Mouse (Mus musculus) CH12.LX (cell line): ENCODE results near the gene Coro2b. TPM values are rescaled to one million over a fixed set of nuclear protein-coding genes. Genes with fewer than 3 reads are reported as not detected.
A peak's percentile ranks its signal among the peaks of the same experiment; 100 is the strongest.

Experiments used
- DNase-seq: peaks from one replicate; pipeline ENCODE4 v3.0.0-alpha.2; 2013; ENCODE audit errors: extremely low read depth
- H3K27ac ChIP-seq: 2 replicates; pipeline ENCODE4 v1.5.1; 2012; ENCODE audit warnings: low read depth, mild to moderate bottlenecking, control low read depth, moderate library complexity; ENCODE audit not compliant: insufficient read depth
- H3K27me3 ChIP-seq: replicated peaks from 2 replicates; pipeline ENCODE3; 2012; ENCODE audit warnings: inconsistent platforms
- H3K36me3 ChIP-seq, 2 experiments: replicated peaks in 1 of 2; 2 replicates each; pipeline versions ENCODE3 to v1.6.1; 2012; ENCODE audit warnings: inconsistent platforms in 1 of 2, low read length in 1 of 2, mild to moderate bottlenecking in 1 of 2, mixed read lengths in 1 of 2, moderate library complexity in 1 of 2; ENCODE audit not compliant: control insufficient read depth in 1 of 2, insufficient read depth in 1 of 2
- H3K4me1 ChIP-seq, 2 experiments: 2 replicates each; pipeline ENCODE4 v1.6.1; 2012; ENCODE audit warnings: inconsistent platforms in 1 of 2, moderate library complexity in 1 of 2; ENCODE audit not compliant: insufficient read depth in 2 of 2, control insufficient read depth in 1 of 2
- H3K4me2 ChIP-seq: 2 replicates; pipeline ENCODE4 v1.6.1; 2012; ENCODE audit warnings: low read depth, mild to moderate bottlenecking, control low read depth; ENCODE audit not compliant: poor library complexity, insufficient read depth, severe bottlenecking
- H3K4me3 ChIP-seq, 3 experiments: fragments of 150-350 bp in 1 of 3; sonication (generic) in 1 of 3; replicated peaks in 1 of 3; 2 replicates each; pipeline versions ENCODE3 to v1.5.1; 2011 to 2012; ENCODE audit warnings: low read depth in 2 of 3, low read length in 2 of 3, mild to moderate bottlenecking in 2 of 3, moderate library complexity in 2 of 3, control low read depth in 1 of 3, improper control_type of control experiment in 1 of 3, inconsistent platforms in 1 of 3, mixed read lengths in 1 of 3; ENCODE audit not compliant: poor library complexity in 1 of 3
- H3K79me2 ChIP-seq: replicated peaks from 2 replicates; pipeline ENCODE4 v1.6.1; 2012; ENCODE audit warnings: mild to moderate bottlenecking, moderate library complexity; ENCODE audit not compliant: control insufficient read depth, poor library complexity, insufficient read depth, severe bottlenecking; ENCODE audit errors: extremely low read depth
- H3K9ac ChIP-seq: 2 replicates; pipeline ENCODE4 v1.6.1; 2012; ENCODE audit warnings: low read depth, mild to moderate bottlenecking, control low read depth, moderate library complexity; ENCODE audit not compliant: insufficient read depth
- H3K9me3 ChIP-seq: replicated peaks from 2 replicates; pipeline ENCODE3; 2012; ENCODE audit warnings: low read length, inconsistent platforms, mixed read lengths
- BHLHE40 ChIP-seq: IDR thresholded peaks from 2 replicates; pipeline ENCODE4 v1.6.1; 2011; ENCODE audit warnings: mild to moderate bottlenecking, low read depth, low read length, improper control_type of control experiment
- CHD2 ChIP-seq: IDR thresholded peaks from 2 replicates; pipeline ENCODE4 v1.6.1; 2011; ENCODE audit warnings: low read length, improper control_type of control experiment
- E2F4 ChIP-seq: IDR thresholded peaks from 2 replicates; pipeline ENCODE4 v1.6.1; 2011; ENCODE audit warnings: low read depth, low read length, improper control_type of control experiment; ENCODE audit not compliant: insufficient replicate concordance
- ELF1 ChIP-seq: IDR thresholded peaks from 2 replicates; pipeline ENCODE4 v1.6.1; 2014; ENCODE audit warnings: low read depth, mild to moderate bottlenecking, inconsistent platforms, low read length, improper control_type of control experiment
- EP300 ChIP-seq: IDR thresholded peaks from 2 replicates; pipeline ENCODE4 v1.6.1; 2011; ENCODE audit warnings: low read length, improper control_type of control experiment
- GABPA ChIP-seq: IDR thresholded peaks from 2 replicates; pipeline ENCODE4 v1.6.1; 2012; ENCODE audit warnings: low read depth, low read length, improper control_type of control experiment, inconsistent platforms; ENCODE audit not compliant: insufficient replicate concordance
- HCFC1 ChIP-seq: IDR thresholded peaks from 2 replicates; pipeline ENCODE4 v1.6.1; 2012; ENCODE audit warnings: low read depth, mild to moderate bottlenecking, inconsistent platforms, low read length, improper control_type of control experiment
- MAZ ChIP-seq: IDR thresholded peaks from 2 replicates; pipeline ENCODE4 v1.6.1; 2012; ENCODE audit warnings: low read depth, mild to moderate bottlenecking, inconsistent platforms, low read length, improper control_type of control experiment, moderate library complexity
- MEF2A ChIP-seq: IDR thresholded peaks from 2 replicates; pipeline ENCODE4 v1.6.1; 2014; ENCODE audit warnings: low read depth, mild to moderate bottlenecking, inconsistent platforms, low read length, improper control_type of control experiment, borderline replicate concordance
- MXI1 ChIP-seq: IDR thresholded peaks from 2 replicates; pipeline ENCODE4 v1.6.1; 2011; ENCODE audit warnings: mild to moderate bottlenecking, low read depth, low read length, improper control_type of control experiment
- MYC ChIP-seq: IDR thresholded peaks from 2 replicates; pipeline ENCODE4 v1.6.1; 2011; ENCODE audit warnings: low read depth, mild to moderate bottlenecking, improper control_type of control experiment, low read length
- PAX5 ChIP-seq: IDR thresholded peaks from 2 replicates; pipeline ENCODE4 v1.6.1; 2012; ENCODE audit warnings: low read length, inconsistent platforms, mixed read lengths
- POLR2A ChIP-seq: IDR thresholded peaks from 2 replicates; pipeline ENCODE4 v1.6.1; 2011; ENCODE audit warnings: low read depth, mild to moderate bottlenecking, improper control_type of control experiment, low read length
- POLR2AphosphoS2 ChIP-seq: IDR thresholded peaks from 2 replicates; pipeline ENCODE4 v1.6.1; 2011; ENCODE audit warnings: low read depth, low read length, improper control_type of control experiment
- RCOR1 ChIP-seq: conservative IDR thresholded peaks from 2 replicates; pipeline ENCODE4 v1.6.1; 2012; ENCODE audit warnings: low read depth, mild to moderate bottlenecking, inconsistent platforms, low read length, improper control_type of control experiment
- SIN3A ChIP-seq: IDR thresholded peaks from 2 replicates; pipeline ENCODE4 v1.6.1; 2012; ENCODE audit warnings: low read length, improper control_type of control experiment, inconsistent platforms
- SMC3 ChIP-seq: IDR thresholded peaks from 2 replicates; pipeline ENCODE4 v1.6.1; 2011; ENCODE audit warnings: low read depth, low read length, improper control_type of control experiment
- TBP ChIP-seq: conservative IDR thresholded peaks from 2 replicates; pipeline ENCODE4 v1.6.1; 2011; ENCODE audit warnings: low read depth, low read length, improper control_type of control experiment
- UBTF ChIP-seq: IDR thresholded peaks from 2 replicates; pipeline ENCODE4 v1.6.1; 2012; ENCODE audit warnings: low read depth, mild to moderate bottlenecking, inconsistent platforms, low read length, improper control_type of control experiment, moderate library complexity
- ZC3H11A ChIP-seq: IDR thresholded peaks from 2 replicates; pipeline ENCODE4 v1.6.1; 2012; ENCODE audit warnings: low read depth, mild to moderate bottlenecking, inconsistent platforms, low read length, improper control_type of control experiment
- ZMIZ1 ChIP-seq: IDR thresholded peaks from 2 replicates; pipeline ENCODE4 v1.6.1; 2012; ENCODE audit warnings: low read depth, mild to moderate bottlenecking, inconsistent platforms, low read length, improper control_type of control experiment
- ZNF384 ChIP-seq: IDR thresholded peaks from 2 replicates; pipeline ENCODE4 v1.6.1; 2012; ENCODE audit warnings: low read depth, low read length, improper control_type of control experiment, inconsistent platforms
- dilution Hi-C: fragments of 300-500 bp; cut with MboI; formaldehyde crosslinking; loops from 2 replicates; pipeline ENCODE4 v1.14.3; 2020; ENCODE audit warnings: low sequenced_read_pairs; ENCODE audit not compliant: extremely low pct_unique_long_range_greater_than_20kb, extremely low pct_ligation_motif_present
- in situ Hi-C: fragments of 300-500 bp; cut with MboI; formaldehyde crosslinking; loops from 3 replicates; pipeline ENCODE4 v1.14.3; 2019; ENCODE audit warnings: low sequenced_read_pairs, low pct_ligation_motif_present, low pct_unique_long_range_greater_than_20kb, mixed read lengths
- polyA plus RNA-seq: library from polyadenylated mRNA; unstranded; fragments of >175 nt; gene quantifications from 2 replicates; pipeline ENCODE4 v1.2.1, GENCODE M21; 2012; ENCODE audit warnings: low read depth; ENCODE audit not compliant: insufficient read length
- total RNA-seq, 2 experiments: library from RNA; depleted of rRNA; stranded (reverse); fragments of 300-350 nt in 1 of 2; fragments of >200 nt in 1 of 2; gene quantifications; 2 replicates each; pipeline ENCODE4 v1.2.3; 2012 to 2014

The Coro2b gene
- total and polyA plus RNA-seq, 3 experiments = 0.77 to 3.2 (median 0.85) TPM

GRCm38 (mm10) chr9:62381402-62381913 is 155.4 kb downstream of the Coro2b start:
- Histone ChIP-seq H3K79me2 (no peaks in the 10 kb centered on the region; the same call in 1 of the 2 replicates), H3K4me2 (no peak overlapping the region), H3K9me3 (no peaks in the 10 kb centered on the region), H3K27ac (no peak overlapping the region), H3K4me3 (no peak overlapping the region), H3K27me3 (no peaks in the 10 kb centered on the region), H3K4me1 (peaks cover 20 to 43% of the 10 kb centered on the region in 2 experiments), H3K36me3 (peaks cover 26 to 46% of the 10 kb centered on the region in 2 experiments), H3K9ac (no peak overlapping the region)
- no peak for DNase-seq
- dilution Hi-C loops = no loop called here
- TF ChIP-seq ZC3H11A (no peak), ZNF384 (no peak), SIN3A (no peak), RCOR1 (no peak), ZMIZ1 (no peak), E2F4 (no peak), POLR2AphosphoS2 (peak; percentile 14; the same call in 1 of the 2 replicates), CHD2 (0 out of 2 replicates have a peak, but pooled peaks have one; percentile 16), POLR2A (peak; percentile 0; the same call in 1 of the 2 replicates), UBTF (no peak), ELF1 (no peak)
- in situ Hi-C loops = no loop called here

GRCm38 (mm10) chr9:62380351-62380750 is 156.5 kb downstream of the Coro2b start:
- peaks cover 23 to 54% of the 10 kb centered on the region in 2 experiments for H3K4me1 ChIP-seq
- in situ Hi-C loops (no loop called here), dilution Hi-C loops (no loop called here)
- no peaks in the 10 kb centered on the region for H3K27me3 ChIP-seq
- H3K4me3 ChIP-seq = no peak overlapping the region
- no peaks in the 10 kb centered on the region for H3K9me3 ChIP-seq
- H3K9ac ChIP-seq = no peak overlapping the region
- no peak overlapping the region for H3K4me2 ChIP-seq
- DNase-seq = no peak
- peaks cover 37 to 57% of the 10 kb centered on the region in 2 experiments for H3K36me3 ChIP-seq
- peaks cover 8% of the 10 kb centered on the region for H3K79me2 ChIP-seq
- no peak overlapping the region for H3K27ac ChIP-seq
- TF ChIP-seq MEF2A = no peak
- no peak for TF ChIP-seq ZMIZ1
- no peak for TF ChIP-seq SMC3
- TF ChIP-seq BHLHE40 = no peak
- no peak for TF ChIP-seq PAX5
- no peak for TF ChIP-seq MXI1
- TF ChIP-seq E2F4 = no peak
- no peak for TF ChIP-seq TBP
- TF ChIP-seq POLR2A = no peak
- TF ChIP-seq GABPA = no peak
- TF ChIP-seq MAZ = no peak
- TF ChIP-seq EP300 = no peak
- TF ChIP-seq CHD2 = no peak
- no peak for TF ChIP-seq HCFC1
- no peak for TF ChIP-seq MYC
